Mouse (Mus musculus) frontal cortex, postnatal 25 days (tissue): ENCODE measurements around the gene Dhx37.
"Not testable (repeated sequence)": the region's sequence is repeated elsewhere in the genome, so short reads cannot be mapped to it uniquely, and the experiment has no call there.

Source experiments
- DNase-seq, 2 experiments: peaks; one replicate each; pipeline ENCODE4 v3.0.0; 2022; ENCODE audit warnings: low spot score in 2 of 2

Gene Dhx37

DNA sequence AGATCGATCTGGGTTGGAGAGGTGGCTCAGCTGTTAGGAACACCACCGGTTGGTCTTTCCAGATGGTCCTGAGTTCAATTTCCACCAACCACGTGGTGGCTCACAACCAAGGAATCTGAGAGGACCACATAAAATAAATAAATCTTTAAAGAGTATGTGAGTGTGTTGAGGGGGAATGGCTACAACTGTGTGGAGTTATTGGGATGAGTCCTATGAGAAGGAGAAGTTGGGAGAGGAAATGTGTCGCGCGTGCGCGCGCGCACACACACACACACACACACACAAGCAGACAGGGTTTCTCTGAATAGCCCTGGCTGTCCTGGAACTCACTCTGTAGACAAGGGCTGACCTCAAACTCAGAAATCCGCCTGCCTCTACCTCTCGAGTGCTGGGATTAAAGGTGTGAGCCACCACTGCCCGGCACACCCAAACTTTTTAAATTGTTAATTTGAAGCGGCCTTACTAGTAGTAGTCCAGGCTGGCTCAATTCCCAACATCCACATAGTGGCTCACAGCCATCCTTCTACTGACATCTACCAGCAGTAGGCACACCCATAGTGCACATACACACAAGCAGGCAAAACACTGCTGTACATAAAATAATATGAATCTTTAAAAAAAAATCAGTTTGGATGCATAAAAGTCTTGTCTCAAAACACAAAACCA is 25.9 kb downstream of the Dhx37 start:
- no peak for DNase-seq

DNA sequence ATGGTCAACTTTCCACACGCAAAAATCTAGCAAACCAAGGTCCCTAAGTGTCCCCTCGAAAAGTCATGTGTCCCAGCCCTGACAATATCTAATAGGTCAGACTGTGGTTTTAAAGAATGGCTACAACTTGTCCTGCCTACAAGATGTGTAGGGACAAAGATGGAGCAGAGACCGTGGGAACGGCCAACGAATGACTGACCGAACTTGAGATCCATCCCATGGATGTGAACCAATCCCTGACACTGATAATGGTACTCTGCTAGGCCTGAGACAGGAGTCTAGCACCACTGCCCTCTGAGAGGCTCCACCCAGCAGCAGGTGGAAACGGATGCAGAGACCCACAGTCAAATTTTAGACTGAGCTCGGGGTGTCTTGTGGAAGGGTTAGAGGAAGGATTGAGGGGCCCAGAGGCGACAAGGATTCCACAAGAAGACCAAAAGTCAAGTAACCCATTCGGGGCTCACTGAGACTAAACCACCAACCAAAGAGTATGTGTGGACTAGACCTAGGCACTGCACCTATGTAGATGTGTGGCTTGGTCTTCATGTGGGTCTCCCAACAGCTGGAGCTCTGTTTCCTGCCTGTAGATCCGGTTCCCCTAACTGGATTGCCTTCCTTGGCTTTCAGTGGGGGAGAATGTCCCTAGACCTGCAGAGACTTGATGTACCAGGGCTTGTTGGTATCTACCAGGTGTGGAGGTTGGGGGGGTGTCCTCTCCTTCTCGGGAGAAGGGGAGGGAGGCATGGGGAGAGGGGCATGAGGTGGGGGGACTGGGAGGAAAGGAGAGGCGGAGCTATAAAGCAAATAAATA is 26.7 kb downstream of the Dhx37 start:
- no peak for DNase-seq

DNA sequence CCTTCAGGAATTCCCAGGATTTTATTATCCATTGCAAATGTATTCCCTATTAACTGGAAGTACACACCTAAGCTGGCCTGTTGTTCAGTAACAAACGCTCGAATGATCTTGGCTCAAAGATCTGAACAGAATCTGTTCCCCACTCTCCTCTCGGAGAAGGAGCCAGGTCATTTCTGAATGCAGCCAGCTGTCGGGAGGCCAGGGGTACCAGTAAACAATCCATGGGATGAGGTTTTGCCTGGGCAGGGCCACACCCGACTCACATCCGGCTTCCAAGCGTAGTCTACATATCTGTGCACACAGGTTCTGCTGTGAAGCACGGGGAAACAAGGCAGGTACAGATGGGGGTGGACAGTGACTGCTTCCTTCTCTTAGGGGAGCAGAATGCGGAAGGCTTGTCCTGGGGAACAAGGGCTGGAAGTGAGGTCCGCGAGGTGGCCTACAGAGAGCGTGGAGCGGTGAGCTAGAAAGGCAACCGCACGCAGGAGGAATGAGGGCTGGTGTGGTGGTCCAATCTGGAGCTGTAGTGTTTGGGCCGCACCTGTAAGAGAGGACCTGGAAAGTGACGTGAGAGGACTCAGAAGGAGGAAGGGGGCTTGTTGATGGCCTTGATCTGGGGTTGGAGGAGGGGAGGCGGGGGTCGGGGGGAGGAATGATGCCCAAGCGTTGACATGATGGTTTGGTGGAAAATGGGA is 27.5 kb downstream of the Dhx37 start:
- DNase-seq, result peak; percentile 54 to 62

DNA sequence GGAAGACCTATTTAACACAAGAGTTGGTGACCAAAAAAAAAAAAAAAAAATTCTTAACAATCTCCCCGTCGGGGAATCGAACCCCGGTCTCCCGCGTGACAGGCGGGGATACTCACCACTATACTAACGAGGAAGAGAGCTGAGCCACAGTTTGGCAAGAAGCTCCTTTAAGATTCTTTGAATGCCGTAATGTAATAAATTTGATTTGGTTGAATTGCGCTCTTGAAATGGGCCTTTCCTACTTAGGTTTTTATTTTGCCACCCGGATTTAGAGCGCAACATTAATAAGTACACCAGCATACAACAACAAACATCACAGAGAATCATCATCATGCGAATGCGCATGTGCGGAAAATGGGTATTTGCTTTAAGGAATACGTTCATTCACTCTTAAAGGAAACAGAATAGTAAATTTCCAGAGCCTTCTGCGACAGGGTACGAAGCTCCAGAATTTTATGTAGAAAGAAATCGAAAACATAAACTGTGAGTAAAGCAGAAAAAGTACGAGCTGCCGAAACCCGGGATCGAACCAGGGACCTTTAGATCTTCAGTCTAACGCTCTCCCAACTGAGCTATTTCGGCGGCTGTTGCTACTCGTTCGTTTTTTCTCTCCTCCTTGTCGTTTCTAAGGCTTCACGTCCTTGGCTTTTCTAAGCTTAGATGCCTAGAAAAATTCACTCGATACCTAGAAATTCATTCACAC is 28.2 kb downstream of the Dhx37 start:
- peak; percentile 93 to 96 for DNase-seq

DNA sequence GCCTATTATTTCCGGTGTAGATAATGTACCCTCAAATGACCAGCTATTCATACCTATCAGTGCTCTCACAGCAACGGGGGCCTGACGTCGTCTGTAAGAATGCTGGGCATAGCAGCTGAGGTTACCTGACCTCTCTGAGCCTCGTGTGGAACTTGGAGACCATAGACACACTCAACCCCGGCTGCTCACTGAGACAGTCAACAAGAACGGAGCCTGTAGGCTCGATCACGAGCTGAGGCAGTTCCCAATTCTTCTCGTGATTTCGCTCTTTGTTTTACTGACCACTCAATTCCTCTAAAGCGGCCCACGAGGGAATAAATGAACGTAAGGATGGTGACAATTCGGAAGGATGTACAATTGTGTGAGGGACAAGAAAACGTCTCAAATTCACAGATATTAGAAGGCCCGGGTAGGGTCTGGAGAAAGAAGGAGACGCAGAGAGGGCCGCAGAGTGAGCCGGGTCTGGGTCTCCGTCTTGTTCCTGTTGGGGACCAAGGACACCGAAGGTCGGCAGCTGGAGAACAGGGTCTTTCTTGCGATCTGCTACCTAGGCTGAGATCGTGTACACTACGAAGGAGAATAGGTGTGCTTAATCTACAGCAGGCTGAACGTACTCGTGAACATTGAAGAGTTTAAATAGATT is 28.9 kb downstream of the Dhx37 start:
- peak; percentile 56 to 71 for DNase-seq

DNA sequence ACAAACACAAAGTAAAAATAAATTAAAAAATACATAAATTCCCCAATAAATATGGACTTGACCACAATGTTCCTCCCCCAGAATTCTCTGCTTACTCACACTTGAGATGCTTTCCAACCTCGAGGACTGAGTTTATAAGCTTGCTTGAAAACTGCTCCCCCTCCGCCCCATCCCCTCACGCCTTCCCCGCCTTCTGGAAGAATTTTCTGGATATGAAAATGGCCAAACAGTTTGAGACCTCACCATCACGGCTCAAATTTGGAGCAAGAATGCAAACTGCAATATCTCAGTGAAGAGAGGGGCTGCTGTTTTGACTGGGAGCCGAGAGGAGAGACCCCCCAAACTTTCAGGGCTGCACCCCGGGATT is 29.4 kb downstream of the Dhx37 start:
- DNase-seq, result no peak

DNA sequence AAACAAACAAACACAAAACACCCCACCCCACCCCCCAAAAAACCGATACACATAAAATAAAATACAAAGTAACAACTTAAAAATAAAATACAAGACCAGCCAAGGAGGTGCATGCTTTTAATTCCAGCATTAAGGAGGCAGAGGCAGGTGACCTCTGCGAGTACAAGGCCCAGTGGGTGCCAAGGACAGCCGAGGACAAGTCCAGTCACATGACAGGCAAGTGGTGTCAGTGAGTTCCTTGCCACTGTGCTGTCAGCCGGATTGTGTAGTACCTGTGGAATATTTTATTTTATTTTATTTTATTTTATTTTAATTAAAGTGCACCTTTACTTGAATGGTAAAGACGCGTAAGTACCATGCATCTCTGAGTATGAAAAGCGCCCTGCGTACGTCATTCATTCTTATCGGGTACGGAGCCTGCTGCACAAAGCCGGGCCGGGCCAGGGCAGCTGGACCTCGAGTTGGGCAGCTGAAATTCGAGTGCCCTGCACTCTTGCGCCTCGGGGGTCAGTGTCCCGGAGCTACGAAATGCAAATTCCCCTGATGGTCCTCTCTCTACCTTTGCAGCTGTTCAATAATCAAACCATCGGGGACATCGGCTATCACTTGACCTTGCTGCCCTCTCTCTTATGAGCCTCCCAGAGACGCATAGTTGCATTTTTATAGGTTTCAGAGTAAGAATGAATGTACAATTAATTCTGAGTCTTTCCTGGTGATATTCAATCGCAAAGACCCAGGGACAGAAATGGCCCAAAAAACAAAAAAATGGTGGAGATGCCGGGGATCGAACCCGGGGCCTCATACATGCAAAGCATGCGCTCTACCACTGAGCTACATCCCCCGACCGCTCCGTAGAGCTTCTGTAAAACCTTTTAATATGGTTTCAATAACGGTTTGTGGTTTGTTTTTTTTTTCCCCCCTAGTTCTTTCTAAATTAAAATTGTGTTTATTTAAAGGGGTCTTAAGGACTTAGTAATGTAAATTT is 30.1 kb downstream of the Dhx37 start:
- DNase-seq, result peak; percentile 74 to 80

DNA sequence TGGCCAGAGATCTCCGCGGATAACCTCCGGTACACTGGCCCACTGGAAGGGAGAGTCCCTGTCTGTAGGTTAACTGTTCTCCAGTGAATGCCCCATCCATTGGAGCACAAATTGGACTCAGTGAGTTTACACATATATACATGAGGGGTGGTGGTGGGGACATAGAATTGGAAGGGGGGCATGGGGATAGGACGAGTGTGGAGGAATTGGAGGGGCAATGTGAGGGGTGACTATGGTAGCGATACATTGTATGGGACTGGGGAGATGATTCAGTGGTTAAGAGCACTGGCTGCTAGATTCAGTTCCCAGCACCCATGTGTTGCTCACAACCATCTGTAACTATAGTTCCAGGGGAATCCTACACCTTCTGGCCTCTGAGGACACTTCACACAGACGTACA is 30.9 kb downstream of the Dhx37 start:
- DNase-seq, result no peak

DNA sequence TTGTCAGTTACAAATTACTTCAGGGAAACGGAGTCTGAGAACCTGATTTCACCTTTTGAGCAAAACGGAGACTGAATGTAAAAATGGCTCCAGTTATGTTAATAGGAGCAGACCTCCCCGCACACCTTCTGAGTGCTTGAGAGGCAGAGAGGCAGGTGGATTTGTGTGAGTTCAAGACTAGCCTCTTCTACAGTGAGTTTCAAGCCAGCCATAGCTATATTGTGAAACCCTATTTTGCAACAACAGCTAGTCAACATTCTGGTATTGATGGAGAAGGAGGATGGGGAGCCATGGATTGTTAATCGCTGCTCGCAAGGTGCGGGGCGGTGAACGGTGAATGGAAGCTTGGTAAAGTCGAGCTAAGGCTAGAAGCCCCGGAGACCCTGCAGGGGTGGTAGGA is 31.4 kb downstream of the Dhx37 start:
- DNase-seq, result no peak

DNA sequence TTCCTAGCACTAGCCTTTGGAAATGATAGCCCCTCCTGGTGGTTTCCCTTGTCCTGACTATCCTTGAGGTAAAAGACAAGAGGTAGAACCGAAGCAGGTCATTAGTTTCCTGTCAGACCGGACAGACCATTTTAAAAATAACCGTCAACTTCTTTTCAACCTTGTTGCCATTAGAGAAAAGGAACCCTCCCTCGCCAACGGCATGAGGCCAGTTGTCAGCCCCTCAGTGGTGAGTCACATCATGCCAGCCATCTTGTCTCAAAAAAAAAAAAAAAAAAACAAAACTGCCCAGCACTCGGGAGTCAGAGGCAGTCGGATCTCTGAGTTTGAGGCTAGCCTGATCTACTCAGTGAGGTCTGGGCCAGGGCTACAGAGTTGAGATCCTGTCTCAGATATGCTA is 33.0 kb downstream of the Dhx37 start:
- DNase-seq, result no peak

DNA sequence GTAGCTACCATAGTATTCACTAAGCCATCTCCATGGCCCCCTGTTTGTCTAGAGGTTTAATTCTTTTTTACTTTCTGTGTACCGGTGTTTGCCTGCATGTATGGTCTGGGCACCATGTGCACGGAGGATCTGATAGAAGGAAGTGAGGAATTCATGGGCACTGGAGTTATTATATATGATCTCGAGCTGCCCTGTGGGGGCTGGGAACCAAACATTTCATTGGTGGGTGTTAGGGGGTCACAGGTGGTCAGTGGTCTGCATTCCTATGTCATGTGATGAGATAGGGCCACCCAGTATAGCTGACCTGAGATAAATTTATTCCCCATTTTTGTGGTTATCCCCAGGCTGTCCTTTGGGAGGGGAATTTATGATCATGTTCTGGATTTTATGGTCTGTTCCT is 38.9 kb downstream of the Dhx37 start:
- DNase-seq, result no peak

DNA sequence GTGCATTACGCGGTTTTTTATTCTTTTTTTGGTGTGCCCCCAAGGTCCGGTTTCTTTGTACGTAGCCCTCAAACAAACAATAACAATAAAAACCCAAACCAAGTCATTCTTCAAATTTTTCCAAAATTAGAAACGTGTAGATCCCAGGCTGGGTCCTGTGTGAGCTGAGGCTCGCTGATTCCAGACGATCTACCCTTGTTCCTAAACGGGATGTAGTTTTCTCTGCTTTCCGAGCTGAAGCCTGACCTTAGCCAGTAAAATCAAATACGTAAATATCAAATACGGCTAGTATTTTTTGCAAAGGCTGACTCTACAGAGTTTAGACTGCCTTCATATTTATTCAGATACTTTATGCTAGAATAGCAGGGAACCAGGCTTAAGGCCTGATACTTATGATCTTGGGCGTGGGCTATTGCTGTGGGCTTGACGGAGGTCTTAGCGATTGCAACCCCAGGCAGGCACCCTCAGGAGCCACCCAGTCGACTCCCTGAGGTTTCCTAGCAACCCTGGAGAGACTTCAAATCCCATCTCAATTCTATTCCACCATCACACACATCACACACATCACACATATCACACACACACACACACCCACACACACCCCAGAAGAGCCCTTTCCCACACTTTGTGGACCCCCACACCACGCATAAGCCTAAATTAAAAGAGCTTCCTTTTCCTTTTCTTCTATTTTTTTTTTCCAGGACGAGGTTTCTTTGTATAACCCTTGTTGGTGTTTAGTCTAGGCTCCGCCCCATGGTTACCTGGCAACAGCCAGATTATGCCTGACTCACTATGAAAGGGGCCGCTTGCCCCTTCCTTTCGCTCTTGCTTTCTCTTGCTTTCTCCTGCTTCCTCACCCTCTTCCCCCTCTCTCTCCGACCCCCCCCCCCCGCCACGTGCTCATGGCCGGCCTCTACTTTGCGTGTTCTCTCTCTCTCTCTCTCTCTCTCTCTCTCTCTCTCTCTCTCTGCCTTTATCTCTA is 40.0 kb downstream of the Dhx37 start:
- DNase-seq, result peak in 1 of 2 experiments; percentile 45

DNA sequence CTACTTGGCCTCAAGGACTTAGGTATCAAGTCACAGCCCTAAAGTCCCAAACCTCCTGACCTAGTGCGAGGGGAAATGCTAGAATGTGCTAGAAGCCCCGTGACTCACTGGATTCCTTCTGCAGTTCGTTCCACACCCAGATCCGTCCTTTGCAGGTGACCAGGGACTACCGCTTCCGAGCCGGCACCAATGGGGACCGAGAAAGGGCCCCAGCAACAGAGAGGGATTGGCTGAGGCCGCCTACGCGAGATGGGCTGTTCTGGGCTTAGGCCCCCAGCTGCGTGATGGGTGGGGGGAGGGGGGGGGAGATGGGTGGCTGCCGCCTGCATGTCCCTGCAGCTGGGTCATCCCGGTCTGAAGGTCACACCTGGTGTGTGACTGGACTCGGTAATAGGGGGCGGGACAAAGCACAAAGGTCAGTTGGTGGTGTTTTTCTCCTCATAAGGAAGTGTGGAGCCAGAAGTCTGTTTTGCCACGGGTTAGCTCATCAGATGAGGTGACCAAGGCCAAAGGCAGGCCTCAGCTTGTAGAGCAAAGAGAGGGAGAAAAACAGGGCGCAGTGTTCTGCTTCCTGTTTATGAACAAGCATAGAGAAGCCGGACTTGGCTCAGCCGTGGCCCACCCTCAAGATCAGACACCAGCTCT is 40.8 kb downstream of the Dhx37 start:
- DNase-seq, result peak; percentile 93 to 97

DNA sequence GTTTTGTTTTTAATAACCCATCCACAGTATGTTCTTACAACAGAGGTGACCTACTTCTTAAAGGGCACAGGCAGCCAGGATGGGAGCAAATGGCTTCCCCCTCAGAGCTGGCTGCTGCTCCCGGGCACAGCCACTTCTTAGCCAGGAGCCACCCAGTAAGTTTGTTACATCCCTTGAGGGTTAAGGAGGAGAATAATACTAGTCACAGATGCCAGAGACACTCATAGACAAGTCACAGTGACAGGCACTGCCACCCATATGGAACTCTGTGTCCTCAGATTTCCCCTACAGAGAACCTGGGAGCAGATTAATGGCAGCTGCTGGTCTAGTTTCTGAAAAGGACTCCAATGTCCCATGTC is 41.3 kb downstream of the Dhx37 start:
- no peak for DNase-seq

DNA sequence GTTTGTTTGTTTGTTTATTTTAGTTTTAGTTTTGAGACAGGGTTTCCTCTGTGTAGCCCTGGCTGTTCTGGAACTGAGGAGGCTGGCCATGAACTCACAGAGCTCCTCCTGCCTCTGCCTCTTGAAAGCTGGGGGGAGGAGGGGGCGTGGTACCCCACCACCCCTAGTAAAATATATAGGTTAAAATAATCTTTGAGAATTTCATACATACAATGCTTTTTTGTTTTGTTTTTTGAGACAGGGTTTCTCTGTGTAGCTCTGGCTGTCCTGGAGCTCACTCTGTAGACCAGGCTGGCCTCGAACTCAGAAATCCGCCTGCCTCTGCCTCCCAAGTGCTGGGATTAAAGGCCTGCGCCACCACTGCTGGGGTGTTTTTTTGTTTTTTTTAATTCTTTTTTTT is 41.7 kb downstream of the Dhx37 start:
- DNase-seq, result not testable (repeated sequence)

DNA sequence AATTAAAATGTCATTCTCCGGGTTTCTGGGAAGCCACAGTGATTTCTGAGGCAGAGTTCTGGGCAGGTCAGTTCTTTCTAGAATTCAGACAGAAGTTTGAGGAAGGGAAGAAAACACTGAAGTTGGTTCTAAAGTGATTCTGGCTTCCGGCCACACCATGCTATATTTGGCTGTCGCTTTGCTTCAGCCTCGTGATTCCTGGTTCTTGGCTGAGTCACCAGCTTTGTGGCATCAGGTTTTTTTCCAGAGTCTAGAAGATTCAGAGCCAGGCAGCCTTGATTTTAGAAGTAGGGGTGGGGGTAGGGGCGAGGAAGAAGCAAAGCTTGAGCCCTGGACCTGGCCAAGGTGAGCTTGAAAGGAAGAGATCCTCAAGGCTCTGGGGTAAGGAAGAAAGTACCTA is 42.3 kb downstream of the Dhx37 start:
- DNase-seq, result peak; percentile 55 to 68

DNA sequence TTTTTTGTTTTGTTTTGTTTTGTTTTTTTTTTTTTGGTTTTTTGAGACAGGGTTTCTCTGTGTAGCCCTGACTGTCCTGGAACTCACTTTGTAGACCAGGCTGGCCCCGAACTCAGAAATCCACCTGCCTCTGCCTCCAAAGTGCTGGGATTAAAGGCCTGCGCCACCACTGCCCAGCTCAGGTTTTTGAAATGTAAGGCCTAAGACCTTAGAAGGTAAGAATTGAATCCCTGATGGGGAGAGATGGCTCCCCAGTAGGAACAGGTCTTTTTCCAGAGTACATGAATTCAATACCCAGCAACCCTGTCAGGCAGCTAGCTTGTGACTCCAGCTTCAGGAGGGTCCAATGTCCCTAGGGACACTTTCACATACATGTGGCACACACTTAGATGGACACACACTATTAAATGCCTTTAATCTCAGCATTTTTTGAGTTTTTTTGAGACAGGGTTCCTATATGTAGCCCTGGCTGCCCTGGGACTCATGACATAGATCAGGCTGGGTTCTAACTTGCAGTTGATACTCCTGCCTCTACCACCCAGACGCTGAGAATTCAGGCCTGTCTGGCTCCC is 42.9 kb downstream of the Dhx37 start:
- DNase-seq, result no peak
